Mouse (Mus musculus) MEL-GATA-1-ER (cell line): Measurements from ENCODE around the gene N6amt1.

Experiments used
- DNase-seq: peaks from one replicate; pipeline ENCODE4 v3.0.0-alpha.2; 2012; ENCODE audit warnings: low read depth; ENCODE audit errors: extremely low read depth

Gene N6amt1

GRCm38 (mm10) chr16:87354075-87354583 is at the start of gene N6amt1:
Gene N6amt1 (plus strand): TSS chr16:87354185.
- DNase-seq, result peak; percentile 85

- DNase-seq, result no peak
These were observed 48.6 kb upstream of the N6amt1 start for GRCm38 (mm10) chr16:87305251-87306011.

GRCm38 (mm10) chr16:87307109-87307735 is 46.8 kb upstream of the N6amt1 start:
- DNase-seq, result no peak

GRCm38 (mm10) chr16:87310659-87311058 is 43.3 kb upstream of the N6amt1 start:
- DNase-seq, result no peak

GRCm38 (mm10) chr16:87318200-87318811 is 35.7 kb upstream of the N6amt1 start:
- no peak for DNase-seq

GRCm38 (mm10) chr16:87318998-87319397 is 35.0 kb upstream of the N6amt1 start:
- no peak for DNase-seq

- DNase-seq, result no peak
These were observed 34.3 kb upstream of the N6amt1 start for GRCm38 (mm10) chr16:87319541-87320251.

GRCm38 (mm10) chr16:87320252-87320555 is 33.8 kb upstream of the N6amt1 start:
- no peak for DNase-seq

- no peak for DNase-seq
These were observed 29.4 kb upstream of the N6amt1 start for GRCm38 (mm10) chr16:87324571-87324970.

GRCm38 (mm10) chr16:87329986-87330385 is 24.0 kb upstream of the N6amt1 start:
- no peak for DNase-seq

- no peak for DNase-seq
These were observed 19.2 kb upstream of the N6amt1 start for GRCm38 (mm10) chr16:87334756-87335155.

- no peak for DNase-seq
These were observed 12.9 kb upstream of the N6amt1 start for GRCm38 (mm10) chr16:87341043-87341572.

- no peak for DNase-seq
These were observed 5.9 kb upstream of the N6amt1 start for GRCm38 (mm10) chr16:87348133-87348532.

- DNase-seq, result no peak
These were observed 2.4 kb upstream of the N6amt1 start for GRCm38 (mm10) chr16:87351386-87352105.

- DNase-seq, result no peak
These were observed 380 bp upstream of the N6amt1 start for GRCm38 (mm10) chr16:87353605-87354004.

GRCm38 (mm10) chr16:87354748-87355147 is 763 bp downstream of the N6amt1 start:
- DNase-seq, result no peak

GRCm38 (mm10) chr16:87360096-87360495 is 6.1 kb downstream of the N6amt1 start:
- no peak for DNase-seq

- DNase-seq, result no peak
These were observed 10.2 kb downstream of the N6amt1 start for GRCm38 (mm10) chr16:87364231-87364630.

GRCm38 (mm10) chr16:87366035-87366434 is 12.1 kb downstream of the N6amt1 start:
- DNase-seq, result no peak

GRCm38 (mm10) chr16:87366445-87366844 is 12.5 kb downstream of the N6amt1 start:
- no peak for DNase-seq

- DNase-seq, result no peak
These were observed 29.0 kb downstream of the N6amt1 start for GRCm38 (mm10) chr16:87382996-87383395.
